Comparison of ENCODE assay signal across 8 mouse cellular contexts in the genomic region with DNA sequence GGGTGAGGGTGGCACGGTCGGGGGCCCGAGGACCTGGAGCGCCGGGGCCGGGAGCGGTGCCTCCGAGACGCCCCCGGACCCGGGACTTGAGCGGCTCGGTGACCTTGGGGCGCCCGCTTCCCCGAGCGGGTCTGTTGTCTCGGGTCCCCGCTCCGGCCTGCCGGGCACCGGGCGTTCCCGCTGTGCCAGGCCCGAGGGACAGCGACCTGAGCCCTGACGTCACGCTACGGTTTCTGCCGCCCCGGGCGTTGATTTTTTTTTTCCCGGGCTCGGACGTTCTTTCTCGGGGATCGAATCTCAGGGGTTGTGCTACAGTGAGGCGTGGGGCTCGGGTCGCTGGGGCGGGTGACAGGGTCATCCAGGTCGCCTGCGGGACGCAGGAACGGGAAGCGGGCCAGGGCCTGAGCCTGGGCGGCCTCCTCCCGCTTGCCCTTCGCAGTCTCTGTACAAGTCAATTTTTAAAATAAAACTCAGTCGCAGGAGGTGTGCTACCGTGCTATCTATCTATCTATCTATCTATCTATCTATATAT. TPM values are rescaled to one million over a fixed set of nuclear protein-coding genes. Genes with fewer than 3 reads are reported as not detected.
DNase-seq lines count a peak whose midpoint lies in the region; ATAC-seq and TF ChIP-seq lines count a peak whose summit lies in the region.

A gene (minus strand): TSS at position 200 of the 532 bp plus-strand sequence.

- H3K4me1 ChIP-seq in liver, adult 2 months (ENCODE audit: control insufficient read depth, insufficient read depth, low read length) = peaks cover 20% of the 10 kb centered on the region
- H3K4me1 ChIP-seq in hindbrain, embryonic 16.5 days (ENCODE audit: control insufficient read depth, insufficient read depth, low read depth, low read length) = peaks cover 36% of the 10 kb centered on the region
- H3K4me1 ChIP-seq in liver, embryonic 15.5 days (replicated peaks) = peaks cover 59% of the 10 kb centered on the region
- peaks cover 47% of the 10 kb centered on the region for H3K4me1 ChIP-seq in stomach, embryonic 15.5 days

- H3K4me2 ChIP-seq in hindbrain, embryonic 16.5 days (ENCODE audit: low read length) = peak within 1 kb of the TSS; percentile 84
- peak within 1 kb of the TSS; percentile 94 for H3K4me2 ChIP-seq in liver, embryonic 15.5 days
- peak within 1 kb of the TSS; percentile 85 for H3K4me2 ChIP-seq in stomach, embryonic 15.5 days

- TF ChIP-seq POLR2A in liver, adult 2 months (IDR thresholded peaks at IDR 0.05; ENCODE audit: extremely low read depth, insufficient read depth, low read length) = no peak

- H3K9me3 ChIP-seq in hindbrain, embryonic 16.5 days (ENCODE audit: control insufficient read depth, low read length) = no peaks in the 10 kb centered on the region
- H3K9me3 ChIP-seq in liver, embryonic 15.5 days (replicated peaks) = no peaks in the 10 kb centered on the region
- H3K9me3 ChIP-seq in stomach, embryonic 15.5 days = no peaks in the 10 kb centered on the region

- H3K4me3 ChIP-seq in liver, adult 2 months (ENCODE audit: insufficient read depth, low read depth, low read length) = peak within 1 kb of the TSS; percentile 95
- H3K4me3 ChIP-seq in gastrocnemius, adult 2 months = peak within 1 kb of the TSS; percentile 85
- peak within 1 kb of the TSS; percentile 94 for H3K4me3 ChIP-seq in hindbrain, embryonic 16.5 days (ENCODE audit: low read length)
- peak within 1 kb of the TSS; percentile 97 for H3K4me3 ChIP-seq in liver, embryonic 15.5 days (replicated peaks)
- peak within 1 kb of the TSS; percentile 97 for H3K4me3 ChIP-seq in stomach, embryonic 15.5 days (replicated peaks)

- H3K79me2 ChIP-seq in liver, adult 2 months (ENCODE audit: control insufficient read depth, insufficient read depth, low read length) = peaks cover 32% of the 10 kb centered on the region

- no peak for ATAC-seq in hindbrain, embryonic 16.5 days
- ATAC-seq in liver, embryonic 15.5 days (ENCODE audit: insufficient read depth) = peak; percentile 65
- no peak; the same call in 1 of the 2 replicates for ATAC-seq in stomach, embryonic 15.5 days (ENCODE audit: insufficient read depth, low FRiP score, low read depth)

- peaks cover 15% of the 10 kb centered on the region; the same call in 1 of the 2 replicates for H3K36me3 ChIP-seq in liver, adult 2 months (ENCODE audit: control insufficient read depth, insufficient read depth, low read length)
- peaks cover 16% of the 10 kb centered on the region for H3K36me3 ChIP-seq in hindbrain, embryonic 16.5 days (ENCODE audit: control insufficient read depth, insufficient read depth, low read length)
- peaks cover 38% of the 10 kb centered on the region for H3K36me3 ChIP-seq in liver, embryonic 15.5 days (replicated peaks)
- peaks cover 32% of the 10 kb centered on the region for H3K36me3 ChIP-seq in stomach, embryonic 15.5 days

- intact Hi-C loops in gastrocnemius, adult 2 months (cut with DNase I) = no loop called here

- peak within 1 kb of the TSS; percentile 98 for H3K9ac ChIP-seq in liver, adult 2 months (ENCODE audit: low read depth, low read length)
- peak within 1 kb of the TSS; percentile 93 for H3K9ac ChIP-seq in hindbrain, embryonic 16.5 days (ENCODE audit: low read depth, low read length)
- peak within 1 kb of the TSS; percentile 93 for H3K9ac ChIP-seq in liver, embryonic 15.5 days
- peak within 1 kb of the TSS; percentile 96 for H3K9ac ChIP-seq in stomach, embryonic 15.5 days

- DNase-seq in liver, adult 2 months (ENCODE audit: extremely low read depth, low read depth, low spot score) = peak; percentile 33
- DNase-seq in liver = no peak
- peak in 1 of 2 experiments; percentile 63 for DNase-seq in adrenal gland, postnatal 36 days
- peak; percentile 70 for DNase-seq in gastrocnemius, adult 2 months
- DNase-seq in ovary, postnatal 14 days (ENCODE audit: low spot score) = no peak

- no peak for TF ChIP-seq CTCF in liver, adult 2 months (IDR thresholded peaks at IDR 0.05; ENCODE audit: low read depth, low read length)
- no peak for TF ChIP-seq CTCF in gastrocnemius, adult 2 months (IDR thresholded peaks at IDR 0.05)

- H3K27ac ChIP-seq in liver, adult 2 months (replicated peaks; ENCODE audit: insufficient read depth, low read depth, low read length) = peak within 1 kb of the TSS; percentile 95
- H3K27ac ChIP-seq in gastrocnemius, adult 2 months = peak within 1 kb of the TSS; percentile 98
- peak within 1 kb of the TSS; percentile 89 for H3K27ac ChIP-seq in hindbrain, embryonic 16.5 days (ENCODE audit: low read depth, low read length)
- H3K27ac ChIP-seq in liver, embryonic 15.5 days (replicated peaks) = peak within 1 kb of the TSS; percentile 93
- peak within 1 kb of the TSS; percentile 84 for H3K27ac ChIP-seq in stomach, embryonic 15.5 days

- H3K27me3 ChIP-seq in liver, adult 2 months (ENCODE audit: control insufficient read depth, insufficient read depth, low read length) = no peaks in the 10 kb centered on the region
- H3K27me3 ChIP-seq in hindbrain, embryonic 16.5 days (replicated peaks; ENCODE audit: control insufficient read depth, insufficient read depth, low read length) = no peaks in the 10 kb centered on the region
- H3K27me3 ChIP-seq in liver, embryonic 15.5 days = no peaks in the 10 kb centered on the region
- H3K27me3 ChIP-seq in stomach, embryonic 15.5 days (replicated peaks) = no peaks in the 10 kb centered on the region

- WGBS in liver, adult 2 months = 1% methylated on average over 51 of the region's 51 CpGs
- under 1% methylated on average over 33 of the region's 51 CpGs for WGBS in hindbrain, embryonic 16.5 days
- under 1% methylated on average over 51 of the region's 51 CpGs for WGBS in liver, embryonic 15.5 days (ENCODE audit: insufficient replicate concordance)
- WGBS in stomach, embryonic 15.5 days = under 1% methylated on average over 51 of the region's 51 CpGs

RNA-seq across cellular contexts. Expression of the gene that starts here (rescaled TPM):
- 6.7 and 11.9 TPM in 2 replicates for total RNA-seq in liver, adult 2 months (2014; rRNA removed)
- 47.8 and 53.3 TPM in 2 replicates for polyA plus RNA-seq in liver, adult 2 months (2012; rRNA removed)
- 100 to 1,000 TPM; 104 to 144 TPM for total RNA-seq in adrenal gland, postnatal 36 days (2021)
- 10 to 100 TPM; 22.2 to 25.6 TPM for total RNA-seq in gastrocnemius, adult 2 months (2021)
- 118 and 124 TPM in 2 replicates for polyA plus RNA-seq in hindbrain, embryonic 16.5 days (2015; fragmentation: Nextera tagmentation; extraction: Ambion mirVana)
- polyA plus RNA-seq in liver, embryonic 15.5 days (2015; fragmentation: Nextera tagmentation; extraction: Ambion mirVana) = 100 and 104 TPM in 2 replicates
- polyA plus RNA-seq in stomach, embryonic 15.5 days (2015; fragmentation: Nextera tagmentation; extraction: Ambion mirVana) = 208 and 227 TPM in 2 replicates

Comparison
In these comparisons a context has a peak if more than half of its experiments do, and no peak if none do; other contexts are left out.
1. DNase-seq: peak in liver, adult 2 months (single experiment) and gastrocnemius, adult 2 months (single experiment); none in liver (single experiment) and ovary, postnatal 14 days (single experiment).
2. Peak in every context shown above with its lines, with median percentiles within 50 percentile points of each other: H3K27ac ChIP-seq, H3K4me3 ChIP-seq, H3K9ac ChIP-seq and H3K4me2 ChIP-seq.